ENCODE assay signal across 24 mouse cellular contexts in the genomic region with DNA sequence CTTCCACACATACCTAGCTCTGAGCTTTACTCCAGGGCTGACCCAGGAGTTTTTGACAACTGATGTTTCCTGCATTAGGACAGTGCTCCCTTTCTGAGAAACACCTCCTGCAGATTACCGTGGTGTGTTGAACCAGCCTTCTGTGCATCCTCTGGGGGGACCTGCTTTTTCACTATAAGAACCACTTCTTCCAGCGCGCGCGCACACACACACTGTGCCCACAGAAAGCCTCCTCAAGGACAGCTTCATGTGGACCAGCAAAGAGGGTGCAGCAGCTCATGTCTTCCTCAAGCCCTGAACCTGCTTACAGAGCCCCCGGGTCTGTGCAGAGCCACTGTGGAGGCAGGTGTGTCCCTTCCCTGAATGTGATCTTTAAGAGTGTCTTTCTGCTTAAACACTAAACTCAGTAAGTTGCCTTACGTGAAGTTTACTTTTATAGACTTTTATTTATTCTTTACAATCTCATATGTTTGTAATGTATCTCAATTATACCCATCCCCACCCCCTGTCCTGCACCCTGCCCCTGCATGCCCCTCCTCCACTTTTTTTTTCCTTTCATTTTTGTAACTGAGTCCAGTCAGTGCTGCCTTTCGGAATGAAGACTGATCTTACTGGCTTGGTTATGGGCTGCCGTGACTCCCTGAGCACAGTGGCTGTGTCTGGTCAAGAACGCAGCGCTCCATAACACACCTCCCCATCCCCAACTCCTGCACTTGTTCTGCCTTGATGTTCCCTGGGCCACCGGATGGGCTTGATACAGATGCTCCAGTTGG.
"Had no signal": no experiment of that assay in that cellular context is flagged by ENCODE, and none has a peak within 500 bp of the region (broad histone marks: within the 10 kb centered on the region; RNA-seq: fewer than 3 reads in every experiment).

No protein-coding gene starts in this region.

- DNase-seq: gastrocnemius, postnatal 10 days; gastrocnemius, postnatal 25 days; heart, postnatal 10 days; heart, postnatal 4 days; kidney, adult 18-20 months; kidney, adult 8-10 months; kidney, postnatal 14 days; kidney, postnatal 36 days; layer of hippocampus, adult 9-11 months; layer of hippocampus, postnatal 36 days; left cerebral cortex, postnatal 4 days had no signal

- H3K27ac ChIP-seq: gastrocnemius, adult 2 months; heart, embryonic 10.5 days; hindbrain, embryonic 12.5 days; hindbrain, embryonic 14.5 days; intestine, embryonic 15.5 days; kidney, postnatal 0 days; limb, embryonic 13.5 days; limb, embryonic 15.5 days; liver, embryonic 12.5 days had no signal

- ATAC-seq: hindbrain, embryonic 16.5 days; intestine, embryonic 15.5 days; intestine, postnatal 0 days; liver, embryonic 12.5 days had no signal

- H3K9me3 ChIP-seq: heart, embryonic 10.5 days; heart, embryonic 12.5 days; hindbrain, embryonic 10.5 days; hindbrain, embryonic 12.5 days; intestine, embryonic 15.5 days; limb, embryonic 13.5 days; limb, embryonic 15.5 days; liver, embryonic 12.5 days had no signal

- H3K9ac ChIP-seq: heart, embryonic 12.5 days; hindbrain, embryonic 12.5 days; hindbrain, embryonic 14.5 days; intestine, embryonic 15.5 days; limb, embryonic 13.5 days; limb, embryonic 15.5 days; liver, embryonic 12.5 days had no signal

- H3K4me3 ChIP-seq: gastrocnemius, adult 2 months; heart, embryonic 10.5 days; heart, embryonic 12.5 days; hindbrain, embryonic 10.5 days; hindbrain, embryonic 12.5 days; intestine, embryonic 15.5 days; limb, embryonic 13.5 days; limb, embryonic 15.5 days; liver, embryonic 12.5 days had no signal

- H3K27me3 ChIP-seq: hindbrain, embryonic 12.5 days; intestine, embryonic 15.5 days; limb, embryonic 13.5 days; limb, embryonic 15.5 days; liver, embryonic 12.5 days had no signal

- H3K4me1 ChIP-seq: hindbrain, embryonic 12.5 days had no signal

- H3K4me2 ChIP-seq: heart, embryonic 12.5 days; hindbrain, embryonic 12.5 days; hindbrain, embryonic 14.5 days; intestine, embryonic 15.5 days; limb, embryonic 13.5 days; limb, embryonic 15.5 days; liver, embryonic 12.5 days had no signal
